Mouse (Mus musculus) gastrocnemius, adult 2 months (tissue): ENCODE data around the gene Cep89. TPM values are rescaled to one million over a fixed set of nuclear protein-coding genes. Genes with fewer than 3 reads are reported as not detected.

Source experiments
- DNase-seq: peaks from one replicate; pipeline ENCODE4 v3.0.0; 2022
- H3K27ac ChIP-seq: fragments of 200-600 bp; 2 replicates; pipeline ENCODE4 v1.8.1; 2022; ENCODE audit warnings: mild to moderate bottlenecking
- H3K4me3 ChIP-seq: fragments of 200-600 bp; 2 replicates; pipeline ENCODE4 v1.8.1; 2022; ENCODE audit warnings: mild to moderate bottlenecking, moderate library complexity
- CTCF ChIP-seq: fragments of 200-600 bp; IDR thresholded peaks from 2 replicates; pipeline ENCODE4 v1.8.1; 2022; ENCODE audit warnings: antibody characterized with exemption, mild to moderate bottlenecking, moderate library complexity
- intact Hi-C: fragments of 180-260 bp; cut with DNase I; formaldehyde crosslinking; loops from one replicate; pipeline ENCODE4 v1.15.1; 2025
- total RNA-seq, 2 experiments: library from RNA; stranded (reverse); gene quantifications; 2 replicates each; pipeline ENCODE4 v1.2.3; 2021

Cep89 gene
- total RNA-seq, 2 experiments from 2014 or later: 7.4 to 7.9 TPM

- intact Hi-C loops: no loop called here
- Histone ChIP-seq H3K4me3 (no peak overlapping the region), H3K27ac (no peak overlapping the region)
- no peak for DNase-seq
- TF ChIP-seq CTCF: no peak
Observed at GRCm38 (mm10) chr7:35401169-35401568, 4.3 kb downstream of the Cep89 start.

GRCm38 (mm10) chr7:35415226-35415625 lies 18.4 kb downstream of the Cep89 start:
- intact Hi-C loops: no loop called here
- no peak for DNase-seq
- no peak for TF ChIP-seq CTCF
- no peak overlapping the region for H3K27ac ChIP-seq
- no peak overlapping the region for H3K4me3 ChIP-seq

- TF ChIP-seq CTCF: no peak
- no peak for DNase-seq
- Histone ChIP-seq H3K27ac (no peak overlapping the region), H3K4me3 (no peak overlapping the region)
- intact Hi-C loops: no loop called here
Observed at GRCm38 (mm10) chr7:35415801-35416653, 19.2 kb downstream of the Cep89 start.

- H3K27ac ChIP-seq: no peak overlapping the region
- TF ChIP-seq CTCF: no peak
- H3K4me3 ChIP-seq: no peak overlapping the region
- no peak for DNase-seq
- intact Hi-C loops: no loop called here
Observed at GRCm38 (mm10) chr7:35416654-35416948, 19.8 kb downstream of the Cep89 start.

- no peak for TF ChIP-seq CTCF
- Histone ChIP-seq H3K27ac (no peak overlapping the region), H3K4me3 (no peak overlapping the region)
- intact Hi-C loops: no loop called here
- DNase-seq: no peak
Observed at GRCm38 (mm10) chr7:35423071-35423470, 26.2 kb downstream of the Cep89 start.

DNA sequence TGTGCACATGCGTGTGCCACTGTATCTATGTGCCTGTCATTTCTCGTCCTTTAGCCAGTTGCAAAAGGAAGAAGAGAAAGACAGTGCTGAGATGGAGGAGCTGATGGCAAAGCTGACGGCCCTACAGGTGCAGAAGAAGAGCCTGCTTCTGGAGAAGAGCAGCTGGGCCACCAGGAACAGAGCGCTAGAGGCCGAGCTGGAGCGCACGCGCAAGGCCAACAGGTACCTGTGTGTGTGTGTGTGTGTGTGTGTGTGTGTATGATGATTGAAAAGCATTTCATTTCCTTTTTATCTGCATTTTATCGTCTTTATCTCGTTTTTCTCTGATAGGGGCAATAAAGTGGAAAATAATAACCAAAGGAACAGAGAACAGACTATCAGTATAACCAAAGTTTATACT lies 31.3 kb downstream of the Cep89 start:
- no peak overlapping the region for H3K27ac ChIP-seq
- no peak for TF ChIP-seq CTCF
- intact Hi-C loops: no loop called here
- DNase-seq: no peak
- H3K4me3 ChIP-seq: no peak overlapping the region

DNA sequence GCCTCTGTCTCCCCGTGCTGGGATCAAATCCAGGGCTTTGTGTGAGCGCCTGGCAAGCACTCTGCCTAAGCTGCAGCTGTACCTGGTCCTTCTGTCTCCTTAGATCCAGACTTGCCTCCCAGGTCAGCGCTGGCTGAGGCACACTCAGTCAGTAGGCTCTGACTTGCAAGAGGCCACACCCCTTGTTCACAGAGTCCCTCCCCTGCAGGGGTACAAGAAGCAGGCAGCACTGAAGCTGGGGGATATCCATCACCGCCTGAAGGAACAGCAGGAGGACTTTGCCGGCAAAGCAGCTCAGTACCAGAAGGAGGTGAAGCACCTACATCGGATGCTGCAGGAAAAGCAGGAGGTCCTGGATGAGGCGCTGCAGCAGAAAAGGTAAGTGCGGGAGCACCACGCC lies 38.4 kb downstream of the Cep89 start:
- Histone ChIP-seq H3K27ac (no peak overlapping the region), H3K4me3 (no peak overlapping the region)
- TF ChIP-seq CTCF: no peak
- DNase-seq: no peak
- intact Hi-C loops: no loop called here

DNA sequence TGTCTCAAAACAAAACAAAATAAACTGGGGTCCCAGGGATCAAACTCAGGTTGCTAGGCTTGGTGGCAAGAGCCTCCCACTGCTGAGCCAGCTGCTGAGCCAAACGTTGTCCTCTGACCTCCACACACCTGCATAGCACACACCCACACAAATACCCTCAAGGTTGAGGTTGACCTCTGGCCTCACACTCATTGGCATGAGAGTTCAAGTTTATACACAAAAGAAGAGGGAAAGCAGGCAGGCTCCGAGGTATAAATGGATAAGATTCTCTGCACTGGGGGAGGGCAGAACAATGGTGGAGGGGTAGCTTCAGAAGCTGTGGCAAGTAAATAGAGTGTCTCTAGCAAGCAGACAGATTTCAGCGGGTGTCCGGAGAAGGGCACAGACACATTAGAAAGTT lies 50.7 kb downstream of the Cep89 start:
- Histone ChIP-seq H3K27ac (no peak overlapping the region), H3K4me3 (no peak overlapping the region)
- TF ChIP-seq CTCF: no peak
- intact Hi-C loops: no loop called here
- DNase-seq: no peak

GRCm38 (mm10) chr7:35447996-35448846 lies 51.4 kb downstream of the Cep89 start, which contains the start of gene Slc7a9:
TSS of gene Slc7a9 (plus strand) at chr7:35448796.
- Histone ChIP-seq H3K27ac (no peak within 1 kb of the TSS), H3K4me3 (no peak within 1 kb of the TSS)
- no peak for DNase-seq
- intact Hi-C loops: no loop called here
- no peak for TF ChIP-seq CTCF

DNA sequence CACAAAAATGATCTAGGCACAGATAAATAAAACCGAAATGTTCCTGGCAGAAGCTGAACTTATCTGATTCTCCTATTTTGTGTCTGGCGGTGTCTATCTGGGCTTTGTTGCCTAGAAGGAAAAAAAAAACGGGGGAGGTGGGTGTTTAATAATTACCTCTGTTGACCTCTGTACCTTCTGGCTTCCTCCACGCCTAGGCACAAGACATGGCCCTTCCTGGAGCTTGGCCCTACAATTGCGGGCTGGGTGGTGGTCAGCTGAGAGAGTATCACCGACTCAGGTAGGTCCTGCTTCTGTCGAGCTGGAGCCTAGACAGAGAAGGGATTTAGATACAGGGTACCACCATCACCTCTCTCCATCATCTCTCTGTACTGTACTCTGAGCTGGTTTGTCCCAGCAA lies 52.0 kb downstream of the Cep89 start:
- intact Hi-C loops: no loop called here
- H3K27ac ChIP-seq: no peak overlapping the region

GRCm38 (mm10) chr7:35456091-35456814 lies 59.4 kb downstream of the Cep89 start:
- no peak overlapping the region for H3K27ac ChIP-seq
- DNase-seq: no peak
- intact Hi-C loops: no loop called here
- TF ChIP-seq CTCF: no peak
- H3K4me3 ChIP-seq: no peak overlapping the region

More for the DNA sequence above, 52.0 kb downstream of the Cep89 start:
- DNase-seq: no peak
- no peak for TF ChIP-seq CTCF
- H3K4me3 ChIP-seq: no peak overlapping the region

- intact Hi-C loops: no loop called here
- no peak for TF ChIP-seq CTCF
- Histone ChIP-seq H3K4me3 (no peak overlapping the region), H3K27ac (no peak overlapping the region)
- DNase-seq: no peak
Observed at GRCm38 (mm10) chr7:35460971-35461370, 64.1 kb downstream of the Cep89 start.

GRCm38 (mm10) chr7:35465027-35465426 lies 68.2 kb downstream of the Cep89 start:
- Histone ChIP-seq H3K4me3 (no peak overlapping the region), H3K27ac (no peak overlapping the region)
- TF ChIP-seq CTCF: no peak
- intact Hi-C loops: no loop called here
- DNase-seq: no peak
